Mouse (Mus musculus): ENCODE data around the gene Arhgap23.

Gene Arhgap23

DNA sequence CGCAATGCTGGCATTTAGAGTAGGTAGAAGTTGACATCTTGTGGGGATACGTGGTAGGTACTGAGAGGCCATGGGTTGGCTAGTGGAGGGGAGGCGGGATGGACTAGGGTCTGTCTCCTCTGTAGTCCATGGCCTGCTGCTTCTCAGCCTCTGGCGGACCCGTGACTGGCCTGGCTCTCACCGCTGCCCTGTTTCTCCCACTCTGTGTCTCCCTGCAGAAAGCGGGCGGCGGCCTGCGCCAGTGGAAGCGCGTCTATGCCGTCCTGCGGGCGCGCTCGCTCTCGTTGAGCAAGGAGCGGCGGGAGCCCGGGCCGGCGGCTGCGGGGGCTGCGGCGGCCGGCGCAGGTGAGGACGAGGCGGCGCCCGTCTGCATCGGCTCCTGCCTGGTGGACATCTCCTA, 47.8 kb downstream of the Arhgap23 start:
- DNase-seq (ENCODE audit: low read depth, low spot score) = no peak

DNA sequence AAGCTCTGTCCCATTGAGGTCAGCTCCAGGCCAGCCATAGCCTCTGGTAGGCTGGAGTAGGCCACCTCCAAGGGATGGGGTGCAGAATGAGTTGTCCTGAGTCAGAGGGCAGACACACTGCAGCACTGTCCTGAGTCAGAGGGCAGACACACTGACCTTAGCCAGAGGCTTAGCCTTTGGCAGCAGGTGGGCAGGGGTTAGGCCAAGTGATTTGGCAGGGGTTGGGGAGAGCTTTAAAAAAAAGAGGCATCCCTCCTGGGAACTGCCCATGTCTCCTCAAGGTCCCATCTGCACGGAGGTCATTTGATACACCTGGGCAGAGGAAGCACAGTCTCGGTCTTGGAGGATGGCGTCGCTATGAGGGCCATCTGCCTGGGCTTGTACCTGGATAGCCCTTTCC, 48.7 kb downstream of the Arhgap23 start:
- no peak for DNase-seq (ENCODE audit: low read depth, low spot score)

DNA sequence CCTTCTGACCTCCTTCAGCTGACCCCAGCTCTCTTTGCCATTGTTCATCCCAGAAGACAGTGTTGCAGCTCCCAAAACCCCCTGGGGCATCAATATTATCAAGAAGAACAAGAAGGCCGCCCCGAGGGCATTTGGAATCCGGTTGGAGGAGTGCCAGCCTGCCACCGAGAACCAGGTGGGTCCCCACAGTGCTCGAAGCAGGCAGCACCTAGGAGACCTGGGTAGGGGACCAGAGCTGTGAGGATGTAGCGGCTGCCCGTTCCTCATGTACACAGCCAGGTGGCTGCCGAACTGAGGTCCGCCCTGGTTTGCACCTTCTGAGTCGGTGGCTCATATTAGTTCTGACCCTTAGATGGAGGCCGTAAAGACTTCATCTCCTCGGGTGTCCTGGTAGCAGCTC, 50.6 kb downstream of the Arhgap23 start:
- DNase-seq (ENCODE audit: low read depth, low spot score) = no peak

DNA sequence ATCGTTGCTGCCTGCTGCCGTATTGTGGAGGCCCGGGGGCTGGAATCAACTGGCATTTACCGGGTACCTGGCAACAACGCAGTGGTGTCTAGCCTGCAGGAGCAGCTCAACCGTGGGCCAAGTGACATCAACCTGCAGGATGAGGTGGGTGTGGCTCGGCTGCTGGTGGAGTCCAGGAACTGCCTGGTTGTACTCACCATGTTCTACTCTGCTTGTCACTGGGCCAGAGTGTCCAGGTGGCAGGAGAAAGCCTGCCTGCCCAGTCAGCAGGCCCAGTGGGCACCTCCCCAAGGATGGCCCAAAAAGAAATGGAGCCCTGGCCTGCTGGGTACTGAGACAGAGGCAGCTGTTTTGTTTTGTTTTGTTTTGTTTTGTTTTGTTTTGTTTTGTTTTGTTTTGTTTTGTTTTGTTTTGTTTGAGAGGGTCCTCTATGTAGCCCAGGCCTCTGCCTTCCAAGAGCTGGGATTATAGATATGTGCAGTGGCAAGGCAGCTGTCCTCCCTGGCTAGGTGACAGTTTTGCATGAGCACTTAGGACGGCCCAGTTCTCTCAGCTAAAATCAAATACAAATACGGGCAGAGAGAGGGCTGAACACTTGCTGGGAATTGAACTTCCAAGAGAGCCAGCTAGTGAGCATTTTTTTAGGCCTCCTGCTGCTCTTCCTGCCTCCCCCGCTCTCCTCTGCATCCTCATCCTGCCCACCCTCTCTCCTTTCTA, 51.3 kb downstream of the Arhgap23 start:
- DNase-seq (ENCODE audit: low read depth, low spot score) = no peak

DNA sequence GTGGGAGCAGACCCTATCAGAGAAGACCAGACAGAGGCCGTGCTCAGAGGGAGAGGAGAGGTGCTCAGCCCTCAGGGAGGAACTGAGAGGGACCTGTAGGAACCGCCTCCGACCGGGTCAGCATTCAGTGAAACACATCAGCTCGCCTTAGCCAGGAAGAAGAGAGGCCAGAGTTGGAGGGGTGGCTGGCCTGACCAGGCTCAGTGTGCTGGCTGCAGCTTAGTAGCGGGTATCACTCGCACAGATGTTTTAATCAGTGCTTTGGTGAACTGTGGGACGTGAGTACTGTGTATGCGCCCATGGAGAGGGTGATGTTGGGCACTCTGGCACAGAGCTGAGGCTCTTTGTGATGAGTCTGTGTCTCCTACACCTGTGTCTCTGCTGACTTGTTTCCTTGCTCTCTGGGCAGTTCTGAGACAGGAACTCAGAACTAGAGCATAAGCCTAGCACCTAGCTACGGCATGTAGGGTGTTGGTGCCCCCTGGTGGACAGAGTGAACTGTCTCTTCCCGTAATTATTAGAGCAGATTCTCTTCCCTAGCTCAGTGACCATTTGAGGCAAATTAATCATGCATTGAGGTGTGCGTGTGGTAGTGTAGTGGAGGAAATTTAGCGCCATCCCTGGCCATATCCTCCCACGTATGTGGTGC, 53.4 kb downstream of the Arhgap23 start:
- peak; percentile 88 for DNase-seq (ENCODE audit: low read depth, low spot score)

DNA sequence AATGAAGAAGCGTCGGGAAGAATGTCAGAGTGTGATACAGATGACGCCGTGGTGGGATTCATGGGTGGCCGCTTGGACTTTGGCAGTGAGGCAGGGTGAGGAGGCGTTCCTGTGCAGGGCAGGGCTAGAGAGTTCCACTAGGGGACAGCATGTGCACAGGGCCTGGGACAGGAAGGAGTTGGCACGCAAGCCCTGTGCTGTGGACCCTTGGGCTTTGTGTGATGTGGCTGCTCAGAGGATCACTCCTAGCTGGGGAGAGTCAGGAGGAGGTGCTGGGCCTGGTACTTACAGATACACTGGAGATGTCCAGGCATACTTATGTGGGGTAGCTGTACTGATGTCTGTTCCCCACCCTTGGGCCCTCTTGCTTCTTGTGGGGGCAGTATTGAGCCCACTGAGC, 54.5 kb downstream of the Arhgap23 start:
- no peak for DNase-seq (ENCODE audit: low read depth, low spot score)

DNA sequence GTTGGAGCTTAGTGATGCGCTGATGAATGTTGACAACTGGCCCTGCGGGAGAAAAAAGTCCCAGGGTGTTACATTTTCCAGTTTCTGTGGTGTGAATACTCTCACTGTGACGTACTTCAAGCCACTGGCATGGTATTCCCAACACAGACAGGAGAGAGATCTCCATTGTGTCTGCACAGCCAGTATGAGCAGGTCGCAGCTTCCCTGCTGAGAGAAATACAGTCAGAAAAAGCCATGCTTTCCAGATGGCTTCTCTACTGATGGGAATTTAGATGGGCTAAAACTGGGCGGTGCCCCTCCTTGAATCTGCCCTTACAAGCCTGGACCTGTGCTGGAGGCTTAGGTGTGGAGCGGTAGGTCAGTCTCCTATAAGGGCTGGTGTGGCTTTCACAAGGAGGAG, 55.9 kb downstream of the Arhgap23 start:
- DNase-seq (ENCODE audit: low read depth, low spot score) = peak; percentile 93

DNA sequence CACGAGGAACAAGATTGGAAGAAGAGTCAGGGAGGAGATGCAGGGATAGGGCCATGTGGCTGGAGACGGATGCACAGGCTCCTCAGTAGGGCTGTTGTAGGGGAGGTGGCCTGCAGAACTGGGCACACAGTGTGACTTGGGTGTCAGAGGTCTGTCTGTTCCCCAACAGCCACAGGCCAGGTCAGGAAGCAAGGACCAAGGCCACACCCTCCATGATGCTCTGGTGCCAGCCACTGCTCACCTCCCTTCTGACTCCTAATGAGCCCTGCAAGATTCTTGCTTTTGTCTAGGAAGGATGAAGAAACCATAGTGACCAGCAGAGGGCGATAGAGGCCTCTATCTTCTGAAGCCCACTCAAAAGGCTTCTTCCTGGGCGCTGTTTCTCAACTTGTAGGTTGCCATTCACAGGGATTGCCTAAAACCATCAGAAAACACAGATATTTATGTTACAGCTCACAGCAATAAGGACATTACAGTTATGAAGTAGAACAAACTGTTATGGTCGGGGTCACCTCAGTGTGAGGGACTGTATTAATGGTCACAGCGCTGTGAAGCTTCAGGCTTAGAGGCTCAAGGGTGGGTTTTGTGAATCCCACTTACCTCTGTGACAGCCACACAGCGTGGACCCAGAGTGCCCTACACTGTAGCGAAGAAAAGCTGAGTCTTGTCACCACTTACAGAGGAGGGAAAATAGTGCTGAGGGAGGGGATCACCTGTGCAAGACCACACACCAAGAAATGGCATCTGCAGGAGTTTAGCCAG, 61.2 kb downstream of the Arhgap23 start:
- peak; percentile 90 for DNase-seq (ENCODE audit: low read depth, low spot score)

DNA sequence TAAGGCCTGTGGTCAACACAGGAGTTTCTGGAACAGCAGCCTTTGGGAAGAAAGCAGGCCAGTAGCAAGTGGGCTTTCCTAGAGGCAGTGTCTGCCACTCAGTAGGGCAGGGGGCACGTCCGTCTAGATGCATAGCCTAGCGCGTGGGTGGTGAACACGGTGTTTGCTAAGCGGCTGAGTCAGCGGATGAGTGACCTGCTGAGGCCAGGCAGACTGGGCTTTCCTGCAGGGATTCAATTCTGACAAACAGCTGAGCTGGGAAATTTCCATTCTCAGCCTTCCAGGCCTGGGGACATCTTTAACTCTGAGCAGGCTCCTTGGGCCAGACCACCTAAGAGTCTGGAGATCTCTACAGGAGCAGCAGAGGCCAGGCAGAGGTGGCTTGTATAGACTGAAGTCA, 62.1 kb downstream of the Arhgap23 start:
- DNase-seq (ENCODE audit: low read depth, low spot score) = no peak

DNA sequence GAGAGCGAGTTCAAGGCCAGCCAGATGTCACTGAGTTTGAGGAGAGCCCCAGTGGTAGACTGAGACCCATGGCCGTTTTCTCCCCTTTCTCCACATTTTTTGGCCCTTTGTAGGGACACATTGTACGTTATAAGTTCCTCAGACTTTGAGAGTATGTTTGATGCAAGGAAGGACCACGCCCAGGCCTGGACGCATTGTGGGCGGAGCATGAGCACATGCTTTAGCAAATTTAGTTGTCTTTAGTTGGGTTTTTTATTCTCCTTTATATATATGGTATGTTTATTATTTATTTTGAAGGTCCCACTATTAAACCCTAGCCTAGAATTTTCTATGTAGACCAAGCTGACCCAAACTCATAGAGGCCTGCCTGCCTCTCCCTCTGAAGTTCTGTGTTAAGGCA, 63.0 kb downstream of the Arhgap23 start:
- no peak for DNase-seq (ENCODE audit: low read depth, low spot score)

DNA sequence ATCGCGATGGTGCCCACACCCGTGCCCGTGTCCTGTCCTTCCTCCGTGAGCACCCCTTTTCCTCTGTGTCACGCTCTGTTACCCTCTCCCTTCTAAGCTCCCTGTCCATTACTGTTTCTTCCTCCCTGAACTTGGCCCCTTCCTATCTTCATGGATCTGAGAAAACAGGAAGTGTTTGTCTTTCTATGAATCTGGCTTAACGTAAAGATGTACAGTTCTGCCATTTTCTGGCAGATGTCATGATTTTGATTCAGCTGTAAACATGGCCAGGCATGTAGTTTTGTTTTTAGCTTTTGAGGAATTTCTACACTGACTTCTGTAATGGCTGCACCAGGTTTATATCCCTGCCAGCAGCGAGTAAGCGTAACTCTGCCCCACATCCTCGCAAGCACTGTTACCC, 63.8 kb downstream of the Arhgap23 start:
- no peak for DNase-seq (ENCODE audit: low read depth, low spot score)

DNA sequence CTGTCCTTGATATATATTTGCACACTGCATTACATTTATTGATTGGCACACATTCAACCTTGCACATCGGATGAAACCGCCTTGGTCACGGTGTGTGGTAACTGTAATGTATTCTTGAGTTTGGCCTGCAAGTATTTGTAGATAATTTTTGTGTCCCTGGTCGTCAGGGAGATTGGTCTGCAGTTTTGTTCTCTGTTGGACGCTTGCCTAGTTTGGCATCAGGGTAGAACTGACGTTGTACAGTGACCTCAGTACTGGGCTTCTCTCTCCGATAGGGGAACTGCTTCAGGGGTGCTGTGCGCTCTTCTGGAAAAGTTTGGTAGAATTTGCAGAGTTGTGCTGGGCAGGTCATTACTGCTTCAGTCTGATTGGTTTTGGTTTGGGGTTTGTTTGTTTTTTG, 64.5 kb downstream of the Arhgap23 start:
- DNase-seq (ENCODE audit: low read depth, low spot score) = no peak

DNA sequence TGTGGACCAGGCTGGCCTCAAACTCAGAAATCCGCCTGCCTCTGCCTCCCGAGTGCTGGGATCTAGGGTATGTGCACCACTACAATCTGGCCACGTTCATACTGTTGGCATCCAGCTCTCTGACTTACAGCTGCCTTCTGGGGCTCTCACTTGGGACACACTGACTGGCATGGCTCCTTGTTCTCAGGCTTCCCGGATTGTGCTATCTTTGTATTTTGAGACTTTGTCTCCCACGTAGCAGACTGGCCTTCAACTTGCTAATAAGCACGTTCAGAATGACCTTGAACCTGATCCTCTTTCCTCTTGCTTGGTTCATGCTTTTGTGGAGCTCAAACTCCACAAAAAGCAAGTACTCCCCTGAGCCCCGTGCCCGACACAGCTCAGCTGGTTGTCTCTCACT, 70.3 kb downstream of the Arhgap23 start:
- DNase-seq (ENCODE audit: low read depth, low spot score) = no peak

DNA sequence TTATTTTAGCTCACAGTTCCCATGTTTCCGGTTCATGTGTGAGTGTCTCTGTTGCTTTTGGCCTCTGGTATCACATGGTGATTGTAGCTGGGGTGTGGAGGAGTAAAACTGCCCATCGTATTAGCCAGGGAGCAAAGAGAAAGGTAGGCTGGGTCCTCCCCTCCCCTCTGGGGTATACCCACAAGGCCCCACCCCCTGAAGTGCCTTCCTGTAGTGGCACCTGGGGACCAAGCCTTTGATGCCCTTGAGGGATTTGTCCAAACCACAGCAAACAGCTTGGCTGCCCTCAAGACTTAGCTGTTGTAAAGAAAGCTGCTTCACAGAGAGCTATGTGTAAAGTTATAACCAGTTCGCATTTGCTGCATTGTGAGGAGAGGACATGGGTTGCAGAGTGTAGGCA, 72.3 kb downstream of the Arhgap23 start:
- no peak for DNase-seq (ENCODE audit: low read depth, low spot score)

DNA sequence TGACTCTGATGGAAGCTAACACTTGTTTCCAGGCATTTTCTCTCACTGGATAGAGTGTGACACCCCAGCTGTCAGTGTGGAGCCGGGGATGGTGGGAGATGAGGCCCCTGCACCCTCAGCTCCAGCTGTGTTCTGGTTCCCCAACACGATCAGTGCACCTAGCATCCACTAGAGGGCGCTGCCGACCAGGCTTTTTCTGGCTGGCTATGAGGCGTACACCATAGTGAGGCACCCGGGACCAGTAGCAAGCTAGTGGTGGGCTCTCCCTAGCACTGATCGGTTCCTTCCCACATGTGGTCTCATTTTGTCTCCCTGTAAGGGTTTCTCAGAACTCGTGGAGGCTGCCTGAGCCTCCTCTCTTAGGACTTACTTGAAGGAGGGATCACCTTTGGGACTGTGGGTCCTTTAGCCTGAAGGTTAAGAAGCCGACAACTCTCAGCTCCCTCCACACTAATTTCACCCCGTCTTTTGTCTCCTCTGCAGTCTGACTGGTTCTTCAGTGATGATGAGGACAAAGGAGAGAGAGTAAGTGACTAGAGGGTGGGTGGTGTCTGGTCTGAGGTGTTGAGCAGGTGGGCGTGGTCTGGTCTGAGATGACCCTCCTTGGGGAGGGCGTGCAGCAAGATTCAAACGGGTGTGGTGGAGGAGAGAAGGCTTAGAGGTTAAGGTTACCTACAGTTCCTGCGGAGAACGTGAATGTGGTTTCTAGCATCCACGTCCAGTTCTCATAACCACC, 74.4 kb downstream of the Arhgap23 start:
- peak; percentile 89 for DNase-seq (ENCODE audit: low read depth, low spot score)

DNA sequence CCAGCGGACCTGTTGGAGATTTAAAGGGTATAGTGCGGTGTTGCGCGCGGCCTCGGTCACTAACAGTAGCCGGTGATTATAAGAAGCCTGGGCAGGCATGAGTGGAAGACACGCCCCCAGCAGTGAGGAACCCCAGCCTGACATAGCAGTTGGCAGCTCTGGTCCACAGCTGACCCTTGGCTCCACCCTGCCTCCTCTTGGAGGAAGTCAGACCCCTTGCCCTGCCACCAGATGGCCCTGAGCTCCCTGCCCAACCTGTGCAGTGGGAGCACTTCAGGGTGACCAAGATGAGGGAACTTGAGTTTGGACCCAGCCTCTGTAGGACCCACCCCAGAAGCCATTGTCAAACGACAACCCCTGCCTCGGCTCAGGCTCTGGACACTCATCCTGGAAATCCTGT, 76.3 kb downstream of the Arhgap23 start:
- DNase-seq (ENCODE audit: low read depth, low spot score) = no peak

DNA sequence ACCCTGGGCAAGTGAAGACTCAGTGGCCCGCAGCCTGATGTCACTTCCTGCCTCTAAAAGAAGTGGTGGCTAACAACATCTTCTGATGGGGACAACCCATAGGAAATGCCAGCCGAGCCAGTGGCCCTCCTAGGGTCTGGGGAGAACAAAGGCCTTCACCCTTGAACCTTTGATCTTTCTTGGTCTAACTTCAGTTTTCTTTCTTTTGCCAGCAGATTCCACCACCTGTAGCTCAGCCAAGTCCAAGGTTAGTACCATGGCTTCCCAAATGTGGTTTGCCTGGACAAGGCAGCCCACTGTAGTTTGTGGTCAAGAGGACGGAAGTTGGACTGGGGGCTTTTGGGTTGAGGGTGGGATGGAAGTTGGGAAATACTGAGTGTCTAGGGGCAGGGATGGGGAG, 77.5 kb downstream of the Arhgap23 start:
- DNase-seq (ENCODE audit: low read depth, low spot score) = no peak

DNA sequence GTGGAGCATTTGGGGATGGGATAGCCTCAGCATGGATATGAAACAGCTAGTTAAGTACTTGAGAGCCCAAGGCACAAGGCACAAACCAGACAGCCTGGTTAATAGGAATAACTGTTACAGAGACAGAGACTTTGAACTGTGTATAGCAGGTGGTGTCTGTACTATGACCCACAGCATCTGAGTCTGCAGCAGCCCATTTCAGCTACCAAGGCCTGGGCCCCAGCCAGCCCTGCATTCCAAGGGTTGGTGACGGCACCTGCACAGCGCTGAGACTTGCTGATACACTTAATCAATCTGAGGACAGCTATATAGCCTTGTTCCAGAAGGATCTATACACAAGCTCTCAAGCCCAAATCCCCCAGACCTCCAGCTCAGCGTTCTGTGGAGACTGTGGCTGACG, 82.2 kb downstream of the Arhgap23 start:
- DNase-seq (ENCODE audit: low read depth, low spot score) = no peak

DNA sequence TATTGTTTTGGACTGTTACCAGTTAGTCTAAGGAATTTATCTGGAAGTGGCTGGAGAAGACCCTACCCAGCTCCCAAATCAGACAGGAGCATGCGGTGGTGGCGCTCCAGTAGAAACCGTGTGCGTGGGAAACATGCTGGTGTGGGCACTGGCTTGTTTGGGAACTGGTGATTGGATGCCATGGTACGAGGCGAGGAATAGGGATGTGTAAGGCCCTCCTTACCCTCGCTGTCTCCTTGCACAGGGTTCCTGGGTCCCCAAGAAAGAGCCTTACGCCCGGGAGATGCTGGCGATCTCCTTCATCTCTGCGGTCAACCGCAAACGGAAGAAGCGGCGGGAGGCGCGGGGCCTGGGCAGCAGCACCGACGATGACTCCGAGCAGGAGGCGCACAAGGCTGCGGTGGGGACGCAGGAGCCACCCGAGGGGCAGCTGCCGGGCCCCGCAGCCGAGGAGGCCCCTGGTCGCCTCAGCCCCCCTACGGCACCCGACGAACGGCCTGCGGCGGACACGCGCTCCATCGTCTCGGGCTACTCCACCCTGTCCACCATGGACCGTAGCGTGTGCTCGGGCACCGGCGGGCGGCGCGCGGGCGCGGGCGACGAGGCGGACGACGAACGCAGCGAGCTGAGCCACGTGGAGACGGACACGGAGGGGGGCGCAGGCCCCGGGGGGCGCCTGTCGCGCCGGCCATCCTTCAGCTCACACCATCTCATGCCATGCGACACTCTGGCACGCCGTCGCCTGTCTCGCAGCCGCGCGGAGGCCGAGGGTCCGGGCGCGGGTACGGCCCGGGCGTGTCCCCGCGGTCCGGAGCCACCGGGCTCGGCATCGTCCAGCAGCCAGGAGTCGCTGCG, 84.8 kb downstream of the Arhgap23 start, which contains the start of gene 4933428G20Rik:
Gene 4933428G20Rik, minus strand, starts transcription at position 476 of the 855 bp plus-strand sequence.
- DNase-seq (ENCODE audit: low read depth, low spot score) = no peak

DNA sequence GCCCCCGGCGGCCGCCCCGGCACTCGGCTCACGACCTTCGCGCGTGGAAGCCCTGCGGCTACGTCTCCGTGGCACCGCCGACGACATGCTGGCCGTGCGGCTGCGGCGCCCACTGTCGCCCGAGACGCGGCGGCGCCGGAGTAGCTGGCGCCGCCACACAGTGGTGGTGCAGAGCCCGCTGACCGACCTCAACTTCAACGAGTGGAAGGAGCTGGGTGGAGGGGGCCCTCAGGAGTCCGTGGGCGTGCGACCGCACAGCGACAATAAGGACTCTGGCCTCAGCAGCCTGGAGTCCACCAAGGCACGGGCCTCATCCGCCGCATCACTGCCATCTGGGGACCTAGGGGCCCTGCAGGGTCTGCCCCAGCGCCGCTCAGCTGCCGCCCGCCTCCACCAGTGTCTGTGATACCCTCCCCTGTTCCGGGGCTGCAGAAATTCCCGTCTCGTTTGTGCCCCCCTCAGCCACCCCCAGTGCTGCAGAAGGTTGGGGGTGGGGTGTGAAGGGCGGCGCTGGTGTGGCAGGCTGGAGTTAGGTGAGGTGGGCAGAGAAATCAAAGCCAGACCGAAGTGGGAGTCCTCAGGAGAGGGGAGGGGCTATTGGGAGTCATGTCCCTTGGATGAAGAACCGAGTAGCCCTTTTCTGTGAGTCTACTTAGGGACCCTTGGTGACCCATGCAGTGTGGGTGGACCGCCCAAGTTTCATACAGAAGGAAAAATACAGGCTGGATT, 85.6 kb downstream of the Arhgap23 start:
- no peak for DNase-seq (ENCODE audit: low read depth, low spot score)

All from R1 (cell line).